Mouse (Mus musculus) brain, embryonic 18.5 days (tissue): ENCODE results near the gene Fetub.

Experiments used
- DNase-seq: peaks from one replicate; pipeline ENCODE4 v3.0.0-alpha.2; 2012; ENCODE audit warnings: low read depth, low spot score

The Fetub gene

DNA sequence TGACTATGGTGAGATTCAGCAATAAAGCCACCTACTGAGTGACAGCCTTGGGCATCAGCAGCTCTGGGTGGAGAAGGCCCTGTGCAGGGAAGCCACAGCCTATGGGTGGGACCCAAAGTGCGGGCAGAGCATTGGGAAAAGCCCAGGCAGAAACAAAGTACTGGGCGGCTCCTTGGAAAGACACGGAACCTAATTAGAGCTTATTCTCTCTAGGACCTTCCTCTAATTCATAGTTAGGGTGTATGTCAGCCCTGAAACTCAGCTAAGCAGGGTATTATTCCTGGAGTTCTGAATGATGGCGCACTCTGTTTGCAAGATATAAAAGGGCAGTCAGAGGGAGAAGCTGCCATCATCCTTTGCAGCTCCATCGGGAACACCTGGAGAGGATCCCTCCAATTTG, at the start of gene Fetub:
Fetub (plus strand) TSS at position 301 of the 400 bp plus-strand sequence.
- DNase-seq = no peak

DNA sequence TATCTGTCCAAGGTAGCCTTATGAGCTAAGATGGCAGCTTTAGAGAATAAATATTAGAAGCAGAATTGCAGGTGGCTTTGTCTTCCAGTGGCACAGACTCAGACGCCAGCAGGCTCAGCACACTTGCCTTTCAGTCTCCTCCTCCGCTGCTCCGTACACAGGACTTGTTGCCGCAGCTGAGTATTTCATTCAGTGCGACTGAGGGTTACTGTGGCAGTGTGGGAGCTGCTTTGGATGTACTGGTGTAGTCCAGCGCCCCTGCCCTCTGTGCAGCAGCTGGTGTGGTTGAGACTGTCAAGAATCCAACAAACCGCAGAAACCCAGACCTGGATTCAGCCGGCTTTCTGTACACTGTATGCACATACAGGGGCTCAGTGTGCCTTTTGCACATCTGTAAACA, 45.7 kb upstream of the Fetub start:
- no peak for DNase-seq

DNA sequence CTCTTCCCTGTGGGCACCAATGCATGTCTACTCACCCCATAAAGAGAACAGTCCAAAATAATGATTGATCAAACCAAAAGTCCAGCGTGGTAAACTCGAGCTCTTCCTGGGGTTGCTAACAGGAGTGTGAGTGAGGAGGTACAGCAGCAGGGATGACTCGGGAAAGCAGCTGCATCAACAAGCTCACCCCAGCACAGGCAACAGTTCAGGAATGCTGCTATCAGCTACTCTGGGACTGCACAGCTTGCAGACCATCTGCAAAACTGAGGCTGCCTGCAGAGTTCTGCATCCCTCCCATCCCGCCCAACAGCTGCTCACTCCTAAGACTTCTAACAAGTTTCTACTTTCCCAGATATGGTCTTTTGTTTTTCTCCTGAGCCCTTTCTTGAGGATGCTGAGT, 44.8 kb upstream of the Fetub start:
- DNase-seq = no peak

DNA sequence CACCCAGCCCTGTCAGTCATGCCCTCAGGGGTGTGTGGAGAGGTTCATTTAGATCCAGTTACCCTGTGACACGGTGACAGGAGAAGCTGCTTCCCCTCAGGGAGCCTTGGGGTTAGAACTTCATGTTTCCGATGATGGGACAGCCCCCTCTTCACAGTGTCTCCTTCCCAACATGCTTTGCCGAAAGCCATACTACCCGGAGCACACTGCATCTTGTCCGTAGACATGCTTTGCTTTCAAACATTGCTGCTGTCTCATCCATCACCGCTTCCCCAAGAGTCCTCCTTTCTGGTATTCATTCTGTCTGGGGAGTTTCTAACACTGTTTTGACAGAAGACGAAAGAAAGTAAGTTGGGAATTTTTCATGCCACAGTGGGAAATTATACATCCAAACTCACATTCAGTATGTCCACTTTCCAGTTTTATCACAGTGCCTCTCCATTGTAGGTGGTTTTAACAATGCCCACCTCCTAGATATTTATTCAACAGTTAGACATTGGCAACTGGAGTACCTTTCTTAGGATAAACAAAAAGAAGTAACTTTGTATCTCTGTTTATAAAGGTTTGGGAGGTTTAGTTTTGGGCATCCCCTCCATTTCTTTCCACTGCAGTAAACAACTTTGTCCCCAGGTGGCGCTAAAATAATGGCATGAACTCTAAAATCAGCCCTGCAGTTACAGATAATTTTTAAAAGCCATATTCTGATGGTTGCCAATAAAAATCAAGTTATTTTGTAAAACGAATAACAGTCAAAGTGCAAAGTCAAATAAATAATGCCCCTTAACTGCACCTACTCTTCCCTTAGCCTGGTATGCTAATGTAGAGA, 41.7 kb upstream of the Fetub start:
- no peak for DNase-seq

DNA sequence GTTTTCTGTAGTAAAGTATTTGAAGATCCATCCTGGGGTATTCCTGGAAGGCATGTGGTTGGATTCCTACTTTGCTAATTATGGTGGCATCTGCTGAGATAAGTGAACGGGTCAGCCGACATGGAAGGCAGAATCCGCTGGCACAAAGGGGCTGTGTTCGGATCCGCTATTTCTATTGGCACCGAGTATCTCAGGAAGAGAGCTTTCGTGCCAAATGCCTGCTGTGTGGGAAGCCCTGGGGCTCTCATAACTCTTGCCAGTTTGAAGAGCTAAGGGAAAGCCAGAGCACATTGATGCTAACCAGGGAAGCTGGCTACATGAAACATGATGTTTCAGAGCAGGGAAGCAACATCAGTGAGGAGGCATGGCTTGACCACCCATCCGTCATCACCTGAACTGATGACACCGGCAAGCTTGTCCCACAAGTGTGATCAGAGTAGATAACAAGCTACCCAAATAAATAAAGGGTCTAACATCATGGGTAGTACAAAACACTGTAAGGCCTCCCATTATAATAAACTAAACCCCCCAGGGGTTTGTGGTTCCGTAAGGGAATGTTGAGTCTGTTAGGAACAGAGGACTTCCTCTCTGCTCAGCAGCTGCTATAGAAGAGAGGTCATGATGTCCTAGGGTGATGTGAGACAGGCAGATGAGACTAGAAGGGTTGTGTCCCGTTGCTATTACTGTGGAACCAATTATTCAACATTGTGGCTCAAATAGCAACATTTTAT, 40.3 kb upstream of the Fetub start:
- no peak for DNase-seq

DNA sequence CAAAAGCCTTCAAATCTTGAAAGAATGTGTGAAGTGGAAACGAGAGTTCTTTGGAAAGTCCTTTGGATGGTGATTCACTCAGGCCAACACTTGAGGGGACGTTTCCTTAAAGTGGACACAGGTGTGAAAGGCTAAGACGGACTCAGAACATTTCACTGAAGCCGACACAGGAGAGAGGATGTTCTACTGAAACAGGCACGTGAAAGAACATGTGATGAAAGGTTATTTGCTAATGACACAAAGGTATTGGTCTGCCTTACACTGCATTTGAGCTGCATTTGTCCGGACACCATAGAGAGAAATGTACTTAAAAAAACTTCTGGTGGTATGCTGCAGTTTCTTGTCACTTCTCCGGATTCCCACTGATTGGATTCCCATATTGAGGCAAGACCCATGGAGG, 39.4 kb upstream of the Fetub start:
- DNase-seq = no peak

DNA sequence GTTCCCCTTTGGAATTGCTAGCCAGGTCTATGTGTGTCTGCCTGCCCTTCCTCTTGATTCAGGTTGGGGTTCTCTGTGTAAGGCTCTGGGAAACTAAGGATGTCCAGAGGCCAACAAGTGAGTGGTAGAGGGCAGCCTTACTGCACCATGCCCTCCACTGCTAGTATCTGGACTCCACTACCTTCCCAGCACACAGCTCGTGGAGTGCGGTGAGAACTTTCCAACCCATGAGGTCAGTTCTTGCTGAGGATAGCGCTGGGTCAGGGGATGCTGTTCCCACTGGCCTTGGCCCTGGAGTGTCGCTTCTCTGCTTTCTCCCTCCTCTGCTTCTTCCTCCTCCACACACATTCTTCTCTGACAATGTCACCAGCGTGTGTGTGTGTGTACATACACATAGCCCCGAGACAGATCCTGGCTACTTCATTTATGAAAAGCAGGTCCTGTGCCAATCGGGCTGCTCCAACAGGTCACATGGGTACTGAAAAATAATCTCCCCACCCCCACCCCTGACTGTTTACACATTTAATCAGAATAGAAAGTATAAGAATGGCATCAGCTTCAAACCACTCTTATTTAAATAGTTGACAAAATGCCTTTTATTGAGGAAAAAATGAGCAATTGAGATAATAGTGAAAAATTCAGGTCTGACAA, 38.1 kb upstream of the Fetub start:
- DNase-seq = no peak

DNA sequence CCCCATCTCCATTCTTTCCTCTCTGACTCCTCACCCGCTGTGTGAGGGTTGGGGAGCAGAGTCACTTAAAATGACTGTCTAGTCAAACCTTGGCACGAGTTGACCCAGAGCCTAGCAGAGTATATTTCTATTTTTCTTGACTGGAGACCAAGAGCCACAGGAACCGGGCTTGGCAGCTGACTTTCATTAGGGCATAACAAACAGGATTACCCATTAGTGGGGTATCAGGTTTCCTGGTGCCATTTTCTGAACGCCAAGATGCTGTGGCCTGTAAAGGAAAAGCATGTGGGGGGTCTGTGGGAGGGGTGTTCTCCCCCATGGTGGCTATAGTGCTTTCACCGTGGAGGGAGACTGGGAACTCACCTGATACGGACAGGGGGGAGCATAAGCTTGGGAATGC, 37.2 kb upstream of the Fetub start:
- DNase-seq = no peak

DNA sequence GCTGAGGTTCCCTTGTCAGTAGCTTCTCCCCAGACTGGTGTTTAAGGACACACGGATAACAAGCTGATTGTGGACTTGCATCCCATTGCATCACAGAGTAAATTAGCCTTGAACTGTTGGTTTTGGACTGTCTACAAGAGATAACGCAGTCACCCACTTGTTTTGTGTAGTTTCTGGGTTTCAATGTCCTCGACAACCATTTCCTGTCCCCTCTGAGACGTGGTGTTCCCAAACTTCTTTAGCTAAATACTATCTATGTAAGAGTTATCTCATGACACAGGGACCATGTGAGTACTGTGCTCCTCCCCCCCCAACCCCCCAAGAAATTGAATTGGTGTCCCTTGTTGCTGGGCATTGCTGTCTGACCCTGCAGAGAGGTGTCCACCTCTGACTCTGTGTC, 36.6 kb upstream of the Fetub start:
- no peak for DNase-seq

DNA sequence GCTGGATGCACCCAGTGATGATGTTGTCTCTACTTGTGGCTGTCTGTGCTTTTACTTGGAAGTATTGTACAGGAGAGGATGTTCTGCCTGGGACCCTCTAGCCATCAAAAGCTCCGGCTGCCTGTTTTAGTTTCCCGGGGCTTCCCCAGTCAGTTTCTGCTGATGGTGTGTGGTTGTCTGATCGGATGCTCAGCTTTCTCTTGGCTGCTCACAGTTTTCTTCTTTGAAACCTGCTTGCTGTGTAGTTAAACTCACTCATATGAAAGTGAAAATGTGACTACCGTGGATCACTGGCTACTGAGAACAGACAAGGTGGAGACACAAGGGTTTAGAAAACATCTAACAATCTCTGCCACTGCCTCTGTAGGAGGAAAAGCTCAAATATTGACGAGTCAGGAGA, 34.7 kb upstream of the Fetub start:
- DNase-seq = no peak

DNA sequence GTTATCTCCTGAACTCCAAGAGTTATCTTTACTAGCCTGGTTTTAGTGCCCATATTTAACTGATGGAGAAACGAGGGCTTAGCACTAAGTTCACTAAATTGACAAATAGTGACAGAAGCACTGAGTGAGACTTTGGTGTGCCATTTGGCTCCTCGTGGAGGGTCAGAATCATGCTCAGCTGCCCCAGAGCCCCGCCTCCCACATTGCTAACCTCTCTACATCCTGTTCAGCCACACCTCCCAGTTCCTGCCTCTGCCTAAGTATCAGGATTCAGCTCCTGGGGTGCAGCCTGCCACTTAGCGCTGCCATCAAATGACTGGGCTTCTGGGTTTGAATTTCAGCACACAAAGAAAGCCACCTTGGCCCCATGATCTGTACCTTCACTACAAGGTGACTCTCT, 32.8 kb upstream of the Fetub start:
- DNase-seq = no peak

DNA sequence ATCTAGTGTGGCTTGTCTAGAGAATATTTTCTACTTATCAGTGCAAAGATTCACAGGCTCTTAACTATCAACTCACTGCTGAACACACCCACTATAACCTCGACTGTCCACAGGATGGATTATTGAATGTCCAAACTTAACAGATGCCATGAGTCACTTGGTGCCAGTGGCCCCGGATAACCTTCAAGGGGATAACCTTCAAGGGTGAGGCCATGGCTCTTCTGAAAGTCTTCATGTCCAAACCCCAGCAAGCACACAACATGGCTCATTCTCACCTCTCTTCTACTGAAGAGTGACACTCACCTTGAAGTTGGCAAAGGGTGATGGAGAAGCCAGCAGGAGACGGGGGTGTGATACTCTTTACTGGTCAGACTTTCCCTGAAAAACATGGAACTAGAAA, 31.4 kb upstream of the Fetub start:
- no peak for DNase-seq

DNA sequence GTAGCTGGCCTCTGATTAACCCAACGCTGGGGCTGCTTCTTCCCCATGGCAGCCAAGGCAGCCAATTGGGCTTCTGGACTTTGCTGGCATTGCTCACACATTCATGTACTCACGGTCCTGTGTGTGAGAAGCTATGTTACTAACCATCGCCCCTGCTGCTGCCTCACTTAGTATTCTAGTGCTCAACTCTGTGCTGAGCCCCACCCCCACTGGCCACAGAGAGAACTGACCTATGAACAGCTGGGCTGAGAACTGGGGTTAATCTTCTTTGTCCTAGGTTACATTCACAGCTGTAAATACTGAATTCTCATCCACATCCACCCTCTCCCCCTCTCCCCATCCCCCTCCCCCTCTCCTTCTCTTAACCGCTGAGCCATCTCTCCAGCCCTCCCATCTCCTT, 29.3 kb upstream of the Fetub start:
- no peak for DNase-seq

DNA sequence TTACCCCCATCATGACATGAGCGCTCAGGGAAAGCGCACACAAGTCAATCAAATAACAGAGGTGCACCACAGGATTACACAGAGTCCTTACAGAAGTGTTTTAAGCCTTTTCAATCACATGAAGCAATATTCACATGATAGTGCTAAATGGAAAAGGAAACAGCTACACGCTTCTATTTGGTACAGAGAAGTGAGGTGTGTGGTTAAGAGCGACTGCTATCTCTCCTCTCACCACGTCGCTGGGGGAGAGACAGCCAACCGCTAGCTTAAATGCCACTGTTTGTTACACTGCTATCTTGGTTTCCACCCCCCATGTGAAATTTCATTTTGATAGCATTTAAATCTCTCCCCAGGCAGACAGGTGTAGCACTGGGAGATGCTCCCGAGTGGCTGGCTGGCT, 28.4 kb upstream of the Fetub start:
- DNase-seq = no peak

DNA sequence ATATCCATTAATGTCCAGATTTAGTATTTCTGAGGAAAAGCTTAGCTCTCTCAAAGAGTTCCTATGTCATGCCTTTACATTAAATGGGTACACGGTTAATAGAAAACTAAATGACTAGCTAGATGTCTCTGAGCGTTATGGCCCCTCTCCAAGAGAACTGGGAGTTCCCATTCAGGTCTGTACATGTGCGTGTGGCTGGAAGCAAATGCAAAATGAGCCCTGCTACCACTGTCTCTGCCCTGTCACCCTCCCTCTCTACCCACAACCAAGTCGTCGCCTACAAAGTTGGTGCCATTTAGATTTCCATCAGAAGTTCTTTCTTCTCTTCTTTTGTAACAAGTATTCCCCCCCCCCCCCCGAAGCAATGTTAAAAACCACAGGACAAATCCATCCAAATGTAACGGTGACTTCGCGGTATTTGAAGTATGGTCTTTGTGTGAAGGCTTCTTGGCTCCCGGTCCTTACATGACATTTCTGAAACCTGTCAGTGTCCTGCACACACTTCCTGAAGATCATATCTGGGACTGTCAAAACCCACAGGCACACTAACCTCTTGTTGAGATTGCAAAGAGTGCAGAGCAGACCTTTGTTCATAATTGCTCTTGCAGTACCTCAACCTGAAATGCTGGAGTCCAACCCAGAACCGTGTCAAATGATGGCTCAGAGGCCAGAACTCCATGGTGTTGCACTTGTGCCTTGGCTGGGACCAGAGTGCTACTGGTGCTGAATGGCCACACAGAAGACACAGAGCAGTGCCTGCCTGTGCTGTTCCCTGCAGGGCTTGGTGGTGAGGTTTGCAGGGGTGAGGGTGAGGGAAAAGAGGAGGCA, 27.2 kb upstream of the Fetub start, which contains the start of gene Ahsg:
Ahsg (plus strand) TSS at position 595 of the 828 bp plus-strand sequence.
- no peak for DNase-seq

DNA sequence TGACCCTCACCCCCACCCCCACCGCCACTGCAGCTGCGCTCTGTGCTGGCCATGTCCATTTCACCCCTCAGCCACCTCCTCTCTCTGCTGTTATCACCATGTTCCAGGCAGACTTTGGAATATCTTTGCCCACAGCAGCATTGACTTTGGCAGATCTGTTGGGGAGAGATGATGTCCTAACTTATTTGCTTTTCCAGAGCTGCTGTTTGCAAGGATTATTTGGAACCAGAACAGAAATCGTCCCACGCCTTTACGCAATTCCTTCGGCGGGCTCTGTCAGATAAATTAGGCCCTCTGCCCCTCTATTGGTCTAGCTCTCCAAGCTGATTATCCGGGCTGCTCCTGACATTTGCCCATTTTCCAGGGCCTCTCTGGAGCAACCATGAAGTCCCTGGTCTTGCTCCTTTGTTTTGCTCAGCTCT, 26.4 kb upstream of the Fetub start:
- DNase-seq = no peak

DNA sequence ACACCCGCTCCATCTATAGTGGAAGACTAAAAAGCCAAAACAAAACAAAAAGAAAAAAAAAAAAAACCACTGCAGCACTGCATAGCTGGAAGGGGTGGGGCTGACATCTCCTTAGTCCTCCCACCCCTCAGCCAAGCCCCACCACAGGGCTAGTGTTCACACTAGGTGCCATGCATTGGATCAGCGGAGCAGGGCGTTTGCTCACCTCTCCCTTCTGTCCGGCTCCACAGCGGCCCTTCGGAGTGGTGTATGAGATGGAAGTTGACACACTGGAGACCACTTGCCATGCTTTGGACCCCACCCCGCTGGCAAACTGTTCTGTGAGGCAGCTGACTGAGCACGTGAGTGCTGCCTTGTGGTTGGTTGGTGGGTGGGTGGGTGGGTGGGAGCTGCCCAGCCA, 24.0 kb upstream of the Fetub start:
- no peak for DNase-seq

DNA sequence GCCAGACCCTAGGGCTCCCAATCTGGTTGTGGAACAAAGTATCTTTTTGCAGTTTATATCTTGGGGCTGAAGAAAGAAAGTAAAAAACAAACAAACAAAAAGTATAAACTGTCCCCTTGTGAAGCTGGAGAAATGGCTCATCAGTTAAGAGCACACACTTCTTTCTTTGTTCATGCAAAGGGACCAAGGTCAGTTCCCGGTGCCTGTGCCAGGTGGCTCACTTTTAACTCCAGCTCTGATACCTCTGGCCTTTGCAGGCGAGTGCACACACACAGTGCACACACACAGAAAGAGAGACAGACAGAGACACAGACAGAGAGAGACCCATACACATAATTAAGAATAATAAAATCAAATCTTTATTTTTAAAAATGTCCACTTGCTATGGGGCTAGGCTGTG, 21.5 kb upstream of the Fetub start:
- no peak for DNase-seq

DNA sequence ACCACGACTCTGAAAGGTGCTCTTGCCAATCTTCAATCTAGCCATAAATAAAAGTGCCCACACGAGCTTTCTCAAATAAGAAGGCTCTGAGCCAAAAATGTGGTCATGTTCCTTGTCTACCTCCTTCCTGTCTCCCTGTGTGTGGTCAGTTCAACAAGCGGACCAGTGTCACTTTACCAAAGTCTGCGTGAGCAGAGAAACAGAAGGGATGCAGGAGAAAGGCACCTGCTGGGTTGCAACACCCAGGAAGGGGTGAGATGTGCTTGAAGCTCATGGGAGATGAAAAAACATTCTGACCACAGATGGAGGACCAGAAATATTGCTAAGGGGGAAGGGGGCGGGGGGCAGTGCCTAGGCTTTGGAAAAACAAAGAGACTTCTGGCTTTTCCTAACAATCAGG, 18.8 kb upstream of the Fetub start:
- no peak for DNase-seq

DNA sequence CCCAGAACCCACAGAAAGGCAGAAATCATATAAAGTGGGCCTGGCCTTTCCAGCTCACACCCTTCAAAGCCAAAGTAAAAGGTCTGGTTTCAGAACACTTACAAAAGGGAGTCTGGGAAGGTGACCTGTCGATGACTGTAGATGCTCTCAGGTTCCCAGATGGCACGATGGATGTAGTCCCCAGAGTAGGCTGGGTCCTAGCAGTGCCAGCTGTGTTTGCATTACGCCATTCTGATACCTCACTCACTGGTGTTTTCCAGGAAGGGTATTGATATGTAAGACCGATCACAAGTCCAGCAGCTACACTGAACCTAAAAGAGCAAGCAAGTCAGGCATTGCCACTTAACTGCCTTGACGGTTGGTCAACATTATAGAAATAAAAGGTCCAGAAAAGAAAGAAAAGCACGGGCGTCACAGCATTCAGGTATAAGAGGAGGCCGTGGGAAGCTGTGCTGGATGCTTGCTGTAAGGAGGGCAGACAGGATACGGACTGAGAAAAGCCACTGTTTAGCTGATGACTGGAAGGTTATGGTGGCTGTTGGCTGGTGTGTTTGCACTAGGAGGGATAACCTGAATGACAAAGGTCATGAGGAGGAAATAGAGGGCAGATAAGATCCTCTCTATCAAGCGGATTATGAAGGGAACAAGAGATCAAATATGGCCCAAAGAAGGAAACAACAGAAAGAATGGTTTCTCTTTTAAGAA, 18.1 kb upstream of the Fetub start:
- DNase-seq = no peak

DNA sequence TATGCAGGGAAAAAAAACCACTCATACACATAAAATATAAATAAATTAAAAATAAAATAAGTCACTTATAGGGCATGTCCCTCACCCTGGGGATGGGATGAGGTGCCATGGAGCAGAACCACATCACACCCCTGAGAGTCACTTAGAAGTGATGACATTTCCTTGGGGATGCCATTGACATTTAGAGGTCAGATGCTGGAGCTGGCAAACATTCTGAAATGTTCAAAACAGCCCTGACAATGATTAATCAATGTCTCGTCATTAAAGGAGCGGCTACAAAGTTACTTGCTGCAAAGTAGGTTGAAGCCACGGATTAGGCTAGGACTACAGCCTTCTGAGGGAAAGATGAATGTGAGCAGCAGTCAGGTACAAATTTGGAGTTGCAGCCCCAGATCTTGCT, 16.8 kb upstream of the Fetub start:
- DNase-seq = no peak
